Mouse (Mus musculus): ENCODE measurements around the gene Gm11937. TPM values are rescaled to one million over a fixed set of nuclear protein-coding genes. Genes with fewer than 3 reads are reported as not detected.

The Gm11937 gene
- total RNA-seq, 1 experiment from 2014 or later = not detected

DNA sequence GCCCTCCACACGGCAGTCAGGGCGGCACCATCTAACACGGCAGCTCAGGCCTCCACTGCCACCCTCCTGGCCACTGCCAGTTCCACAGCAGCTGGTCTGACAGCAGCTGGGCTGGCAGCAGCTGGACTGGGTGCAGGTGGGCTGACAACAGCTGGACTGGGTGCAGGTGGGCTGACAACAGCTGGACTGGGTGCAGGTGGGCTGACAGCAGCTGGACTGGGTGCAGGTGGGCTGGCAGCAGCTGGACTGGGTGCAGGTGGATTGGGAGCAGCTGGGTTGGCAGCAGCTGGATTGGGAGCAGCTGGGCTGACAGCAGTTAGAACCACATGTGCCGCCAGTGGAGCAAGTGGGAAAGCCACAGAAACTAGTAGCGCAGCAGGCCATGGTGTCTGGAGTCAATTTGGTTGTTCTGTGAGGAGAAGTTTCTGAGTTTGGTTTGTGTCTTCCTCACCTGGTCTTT lies 26.7 kb downstream of the Gm11937 start, which contains the start of gene Krtap1-4:
Krtap1-4 (minus strand) TSS at position 410 of the 460 bp plus-strand sequence.
- ATAC-seq (replicated peaks; ENCODE audit: low read depth, poor library complexity, severe bottlenecking) = no peak

DNA sequence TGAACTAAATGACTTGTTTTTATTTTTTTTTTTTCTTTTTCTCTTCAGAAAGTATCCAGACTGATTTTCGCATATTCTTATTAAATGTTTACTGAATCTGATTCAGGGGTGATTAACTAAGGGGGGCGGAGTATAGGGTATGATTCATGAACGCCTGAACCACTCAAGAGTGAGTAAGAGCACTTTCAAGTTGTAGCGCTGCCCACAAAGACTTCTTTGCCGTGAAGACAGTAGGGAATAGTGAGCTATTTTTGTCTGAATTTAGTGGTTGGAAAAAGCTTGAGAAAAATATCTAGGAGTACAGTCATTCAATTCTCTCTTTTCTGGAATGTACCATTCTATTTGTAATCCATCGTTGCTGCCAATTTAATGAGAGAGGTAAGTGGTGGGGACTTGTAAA lies 28.4 kb downstream of the Gm11937 start:
- no peak for ATAC-seq (replicated peaks; ENCODE audit: low read depth, poor library complexity, severe bottlenecking)

DNA sequence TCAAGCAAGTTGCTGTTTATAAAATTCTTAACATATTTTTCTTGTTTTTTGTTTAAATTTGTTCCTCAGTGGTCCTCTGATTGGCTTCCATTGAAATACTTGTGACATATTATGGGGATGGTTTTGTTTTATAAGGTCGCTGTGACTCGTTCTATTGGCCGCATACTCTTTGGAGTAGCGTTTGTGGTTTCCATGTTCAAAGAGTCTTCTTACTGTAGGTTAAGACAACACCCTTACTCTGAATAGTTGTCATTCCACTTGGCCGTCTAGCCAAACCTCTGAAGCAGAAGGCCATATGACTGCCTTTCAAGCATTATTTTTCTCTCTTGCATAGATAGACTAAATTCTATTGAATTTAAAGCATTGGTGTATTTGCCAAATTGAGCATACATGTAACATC lies 28.9 kb downstream of the Gm11937 start:
- no peak for ATAC-seq (replicated peaks; ENCODE audit: low read depth, poor library complexity, severe bottlenecking)

- no peak for ATAC-seq (replicated peaks; ENCODE audit: low read depth, poor library complexity, severe bottlenecking)
These were observed 29.4 kb downstream of the Gm11937 start, which contains the start of gene Krtap1-5 for GRCm38 (mm10) chr11:99580636-99581035. Gene Krtap1-5 (minus strand): TSS chr11:99581016.

DNA sequence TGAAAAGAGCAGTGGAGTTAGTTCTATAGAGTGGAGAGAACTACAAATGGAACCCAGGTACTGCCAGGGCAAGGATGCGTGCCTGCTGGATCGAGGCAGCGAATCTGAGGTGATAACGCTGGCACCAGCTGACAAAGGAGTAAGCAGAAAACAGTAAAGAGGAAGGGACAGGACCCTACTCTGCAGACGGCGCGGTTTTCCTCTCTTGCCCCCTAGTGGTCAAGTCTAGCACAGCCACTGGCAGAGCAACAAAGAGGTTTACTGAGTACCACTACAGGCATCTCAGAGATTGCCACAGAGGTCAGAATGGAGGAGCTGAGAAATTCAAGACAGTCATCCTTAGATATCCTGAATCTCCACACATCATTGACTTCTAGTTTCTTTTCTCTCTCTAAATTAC lies 35.9 kb downstream of the Gm11937 start:
- ATAC-seq (replicated peaks; ENCODE audit: low read depth, poor library complexity, severe bottlenecking) = peak; percentile 94

- no peak for ATAC-seq (replicated peaks; ENCODE audit: low read depth, poor library complexity, severe bottlenecking)
These were observed 36.8 kb downstream of the Gm11937 start for GRCm38 (mm10) chr11:99573164-99573563.

DNA sequence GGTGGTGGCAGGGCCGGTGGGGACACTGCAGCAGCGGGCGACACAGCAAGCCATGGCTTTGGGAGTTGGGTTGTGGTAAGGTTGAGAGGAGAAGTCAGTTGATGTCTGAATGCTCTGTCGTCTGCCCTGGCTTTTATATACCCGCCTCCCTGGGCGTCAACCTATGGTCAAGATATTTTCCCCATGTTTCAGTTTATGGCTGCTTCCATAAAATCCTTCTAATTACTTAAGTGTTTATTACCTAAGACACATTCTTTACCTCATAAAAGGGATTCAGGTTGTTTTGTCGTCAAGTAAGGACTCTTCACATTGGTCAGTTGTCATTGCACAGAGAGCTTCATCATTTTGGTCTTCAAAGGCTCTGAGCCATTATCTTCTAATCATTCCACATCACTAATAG lies 43.5 kb downstream of the Gm11937 start, which contains the start of gene Krtap3-1:
Krtap3-1 (minus strand) TSS at position 101 of the 400 bp plus-strand sequence.
- ATAC-seq (replicated peaks; ENCODE audit: low read depth, poor library complexity, severe bottlenecking) = no peak

GRCm38 (mm10) chr11:99562580-99562979 lies 47.4 kb downstream of the Gm11937 start:
- no peak for ATAC-seq (replicated peaks; ENCODE audit: low read depth, poor library complexity, severe bottlenecking)

Other genes with a start within 250 kb of the Gm11937 start
- not detected in 2 replicates for gene Krt28, start 235.3 kb downstream of the Gm11937 start, total RNA-seq (2017)
- 0.50 TPM in 1 of 2 replicates, not detected in the other for gene Krt10, start 220.8 kb downstream of the Gm11937 start, total RNA-seq (2017)
- gene Krt12, start 187.9 kb downstream of the Gm11937 start, total RNA-seq (2017) = not detected in 2 replicates
- not detected in 2 replicates for gene Krt20, start 172.0 kb downstream of the Gm11937 start, total RNA-seq (2017)
- not detected in 2 replicates for gene Krt23, start 117.1 kb downstream of the Gm11937 start, total RNA-seq (2017)
- not detected in 2 replicates for gene Krt39, start 88.9 kb downstream of the Gm11937 start, total RNA-seq (2017)
- not detected in 2 replicates for gene Krt40, start 67.0 kb downstream of the Gm11937 start, total RNA-seq (2017)
- not detected in 2 replicates for gene Krtap3-3, start 59.3 kb downstream of the Gm11937 start, total RNA-seq (2017)
- not detected in 2 replicates for gene Krtap3-2, start 53.3 kb downstream of the Gm11937 start, total RNA-seq (2017)
- gene Gm11939, start 50.7 kb downstream of the Gm11937 start, total RNA-seq (2017) = not detected in 2 replicates
- not detected in 2 replicates for gene Krtap3-1, start 43.6 kb downstream of the Gm11937 start, total RNA-seq (2017)
- not detected in 2 replicates for gene Krtap1-5, start 29.2 kb downstream of the Gm11937 start, total RNA-seq (2017)
- gene Krtap1-4, start 26.5 kb downstream of the Gm11937 start, total RNA-seq (2017) = not detected in 2 replicates
- gene Krtap1-3, start 18.9 kb downstream of the Gm11937 start, total RNA-seq (2017) = not detected in 2 replicates
- not detected in 2 replicates for gene Krtap9-3, start 12.1 kb downstream of the Gm11937 start, total RNA-seq (2017)
- gene Gm11938, start 6.9 kb downstream of the Gm11937 start, total RNA-seq (2017) = not detected in 2 replicates
- gene Krtap2-4, start 4.7 kb upstream of the Gm11937 start, total RNA-seq (2017) = not detected in 2 replicates
- not detected in 2 replicates for gene Gm11562, start 10.2 kb upstream of the Gm11937 start, total RNA-seq (2017)
- gene Krtap4-1, start 18.0 kb upstream of the Gm11937 start, total RNA-seq (2017) = not detected in 2 replicates
- not detected in 2 replicates for gene Krtap4-2, start 24.9 kb upstream of the Gm11937 start, total RNA-seq (2017)
- not detected in 2 replicates for gene Krtap4-7, start 33.9 kb upstream of the Gm11937 start, total RNA-seq (2017)
- gene Gm11555, start 40.0 kb upstream of the Gm11937 start, total RNA-seq (2017) = not detected in 2 replicates
- gene Gm11563, start 48.8 kb upstream of the Gm11937 start, total RNA-seq (2017) = not detected in 2 replicates
- not detected in 2 replicates for gene Krtap4-6, start 55.8 kb upstream of the Gm11937 start, total RNA-seq (2017)
- gene Gm14190, start 80.6 kb upstream of the Gm11937 start, total RNA-seq (2017) = not detected in 2 replicates
- not detected in 2 replicates for gene Gm14180, start 124.1 kb upstream of the Gm11937 start, total RNA-seq (2017)
- not detected in 2 replicates for gene Gm11595, start 162.7 kb upstream of the Gm11937 start, total RNA-seq (2017)
- gene Krtap4-8, start 170.5 kb upstream of the Gm11937 start, total RNA-seq (2017) = not detected in 2 replicates
- not detected in 2 replicates for gene Krtap4-9, start 175.0 kb upstream of the Gm11937 start, total RNA-seq (2017)
- not detected in 2 replicates for gene Gm11596, start 183.3 kb upstream of the Gm11937 start, total RNA-seq (2017)
- gene Gm11569, start 188.7 kb upstream of the Gm11937 start, total RNA-seq (2017) = not detected in 2 replicates
- gene Gm11554, start 194.3 kb upstream of the Gm11937 start, total RNA-seq (2017) = not detected in 2 replicates
- gene Krtap4-13, start 199.7 kb upstream of the Gm11937 start, total RNA-seq (2017) = not detected in 2 replicates
- gene Gm11564, start 205.5 kb upstream of the Gm11937 start, total RNA-seq (2017) = not detected in 2 replicates
- gene 2300003K06Rik, start 227.9 kb upstream of the Gm11937 start, total RNA-seq (2017) = not detected in 2 replicates
- gene Krtap4-16, start 241.4 kb upstream of the Gm11937 start, total RNA-seq (2017) = not detected in 2 replicates
- gene Gm11568, start 247.7 kb upstream of the Gm11937 start, total RNA-seq (2017) = not detected in 2 replicates